In the genomic region with DNA sequence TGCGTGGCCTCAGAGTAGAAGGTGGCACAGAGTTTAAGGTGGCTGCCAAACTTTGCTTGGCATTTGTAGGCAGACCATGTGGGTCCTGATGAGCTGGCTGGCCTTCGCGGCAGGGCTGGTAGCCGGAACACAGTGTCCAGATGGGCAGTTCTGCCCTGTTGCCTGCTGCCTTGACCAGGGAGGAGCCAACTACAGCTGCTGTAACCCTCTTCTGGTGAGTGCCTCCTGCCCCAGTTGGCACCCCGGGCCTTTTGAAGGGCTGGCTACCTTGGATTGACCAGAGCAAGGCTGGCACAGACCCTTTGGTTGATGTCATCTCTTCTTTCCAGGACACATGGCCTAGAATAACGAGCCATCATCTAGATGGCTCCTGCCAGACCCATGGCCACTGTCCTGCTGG, we compare ENCODE assay signal across 8 mouse cellular contexts. TPM values are rescaled to one million over a fixed set of nuclear protein-coding genes. Genes with fewer than 3 reads are reported as not detected.
DNase-seq lines count a peak whose midpoint lies in the region; ATAC-seq and TF ChIP-seq lines count a peak whose summit lies in the region.

No protein-coding gene starts in this region.

- 83% methylated on average over 6 of the region's 6 CpGs for WGBS in liver, embryonic 12.5 days (ENCODE audit: insufficient replicate concordance)
- 94% methylated on average over 6 of the region's 6 CpGs for WGBS in forebrain, embryonic 11.5 days

- no peak for ATAC-seq in liver, embryonic 12.5 days
- no peak for ATAC-seq in forebrain, embryonic 11.5 days (replicated peaks; ENCODE audit: low FRiP score)

- peak overlapping the region; percentile 42; the same call in 1 of the 2 replicates for H3K4me2 ChIP-seq in liver, embryonic 12.5 days
- no peak overlapping the region for H3K4me2 ChIP-seq in forebrain, embryonic 11.5 days (ENCODE audit: low read depth, low read length, severe bottlenecking)

- peaks cover 49% of the 10 kb centered on the region for H3K4me1 ChIP-seq in liver, embryonic 12.5 days
- H3K4me1 ChIP-seq in forebrain, embryonic 11.5 days (replicated peaks; ENCODE audit: control insufficient read depth, insufficient read depth, low read length): peaks cover 10% of the 10 kb centered on the region

- no peak for TF ChIP-seq CTCF in gastrocnemius, adult 2 months (IDR thresholded peaks at IDR 0.05)

- peaks cover 15% of the 10 kb centered on the region for H3K36me3 ChIP-seq in liver, embryonic 12.5 days
- no peaks in the 10 kb centered on the region; the same call in 1 of the 2 replicates for H3K36me3 ChIP-seq in forebrain, embryonic 11.5 days (ENCODE audit: control insufficient read depth, insufficient read depth, low read length)

- intact Hi-C loops in left cerebral cortex, postnatal 14 days (cut with DNase I): loop anchor here (5.0 kb wide), 1 partner anchor 36 kb away; no protein-coding TSS in a partner anchor
- intact Hi-C loops in gastrocnemius, adult 2 months (cut with DNase I): no loop called here

- no peaks in the 10 kb centered on the region for H3K9me3 ChIP-seq in liver, embryonic 12.5 days (replicated peaks)
- no peaks in the 10 kb centered on the region for H3K9me3 ChIP-seq in forebrain, embryonic 11.5 days (ENCODE audit: control insufficient read depth, low read length)

- H3K27ac ChIP-seq in gastrocnemius, adult 2 months: peak overlapping the region; percentile 91
- peak overlapping the region; percentile 21; the same call in 1 of the 2 replicates for H3K27ac ChIP-seq in liver, embryonic 12.5 days
- H3K27ac ChIP-seq in forebrain, embryonic 11.5 days (ENCODE audit: low read depth, low read length): no peak overlapping the region

- H3K27me3 ChIP-seq in liver, embryonic 12.5 days (replicated peaks): peaks cover 49% of the 10 kb centered on the region
- H3K27me3 ChIP-seq in forebrain, embryonic 11.5 days (ENCODE audit: control insufficient read depth, insufficient read depth, low read length): no peaks in the 10 kb centered on the region

- peak; percentile 44 to 61 for DNase-seq in left cerebral cortex, postnatal 14 days (ENCODE audit: low spot score in 2 of 2)
- DNase-seq in left cerebral cortex, adult 18-20 months (ENCODE audit: low spot score in 2 of 2): no peak
- peak; percentile 89 for DNase-seq in adrenal gland, postnatal 36 days
- peak; percentile 93 for DNase-seq in gastrocnemius, adult 2 months
- no peak for DNase-seq in testis, postnatal 14 days (ENCODE audit: low spot score)
- DNase-seq in forebrain, embryonic 11.5 days (ENCODE audit: low spot score): no peak
- no peak for DNase-seq in testis, postnatal 10 days (ENCODE audit: low spot score)

- H3K4me3 ChIP-seq in gastrocnemius, adult 2 months: peak overlapping the region; percentile 58
- H3K4me3 ChIP-seq in liver, embryonic 12.5 days: no peak overlapping the region
- no peak overlapping the region for H3K4me3 ChIP-seq in forebrain, embryonic 11.5 days (ENCODE audit: low read depth, low read length)

- no peak overlapping the region for H3K9ac ChIP-seq in liver, embryonic 12.5 days
- H3K9ac ChIP-seq in forebrain, embryonic 11.5 days (ENCODE audit: low read length): no peak overlapping the region

RNA-seq across cellular contexts. Expression of gene Grn, which starts 2.8 kb away (rescaled TPM):
- 10 to 100 TPM; 74.3 to 78.5 TPM for total RNA-seq in left cerebral cortex, postnatal 14 days (2021)
- total RNA-seq in left cerebral cortex, adult 18-20 months (2021): 10 to 100 TPM; 55.8 to 58.9 TPM
- total RNA-seq in adrenal gland, postnatal 36 days (2021): 100 to 1,000 TPM; 181 to 214 TPM
- 10 to 100 TPM; 12.6 to 32.3 TPM for total RNA-seq in gastrocnemius, adult 2 months (2021)
- 55.8 and 58.1 TPM in 2 replicates for polyA plus RNA-seq in liver, embryonic 12.5 days (2016; fragmentation: Nextera tagmentation; extraction: Ambion mirVana)
- 65.7 and 72.8 TPM in 2 replicates for polyA plus RNA-seq in forebrain, embryonic 11.5 days (2014; fragmentation: Nextera tagmentation; extraction: Ambion mirVana)

RNA-seq across cellular contexts. Expression of gene Fam171a2, which starts 14.6 kb away (rescaled TPM):
- total RNA-seq in left cerebral cortex, postnatal 14 days (2021): 100 to 1,000 TPM in 1 of 2 experiments, 10 to 100 TPM in 1; 97.3 to 111 TPM
- total RNA-seq in left cerebral cortex, adult 18-20 months (2021): 100 to 1,000 TPM; 113 to 133 TPM
- 1 to 10 TPM; 5.8 to 6.1 TPM for total RNA-seq in adrenal gland, postnatal 36 days (2021)
- total RNA-seq in gastrocnemius, adult 2 months (2021): 1 to 10 TPM in 1 of 2 experiments, under 1 TPM in 1; 0.66 to 1.1 TPM
- 1.3 and 1.9 TPM in 2 replicates for polyA plus RNA-seq in liver, embryonic 12.5 days (2016; fragmentation: Nextera tagmentation; extraction: Ambion mirVana)
- polyA plus RNA-seq in forebrain, embryonic 11.5 days (2014; fragmentation: Nextera tagmentation; extraction: Ambion mirVana): 11.0 and 11.2 TPM in 2 replicates

RNA-seq across cellular contexts. Expression of gene Slc25a39, which starts 25.1 kb away (rescaled TPM):
- total RNA-seq in left cerebral cortex, postnatal 14 days (2021): 10 to 100 TPM; 71.0 to 71.3 TPM
- 10 to 100 TPM; 60.6 to 73.2 TPM for total RNA-seq in left cerebral cortex, adult 18-20 months (2021)
- total RNA-seq in adrenal gland, postnatal 36 days (2021): 100 to 1,000 TPM; 453 to 470 TPM
- 10 to 100 TPM; 51.4 to 76.4 TPM for total RNA-seq in gastrocnemius, adult 2 months (2021)
- polyA plus RNA-seq in liver, embryonic 12.5 days (2016; fragmentation: Nextera tagmentation; extraction: Ambion mirVana): 365 and 367 TPM in 2 replicates
- 196 and 214 TPM in 2 replicates for polyA plus RNA-seq in forebrain, embryonic 11.5 days (2014; fragmentation: Nextera tagmentation; extraction: Ambion mirVana)

RNA-seq across cellular contexts. Expression of gene Itga2b, which starts 37.0 kb away (rescaled TPM):
- total RNA-seq in left cerebral cortex, postnatal 14 days (2021): 1 to 10 TPM; 2.0 to 3.6 TPM
- total RNA-seq in left cerebral cortex, adult 18-20 months (2021): 1 to 10 TPM; 3.3 to 3.9 TPM
- total RNA-seq in adrenal gland, postnatal 36 days (2021): 1 to 10 TPM; 3.0 to 4.6 TPM
- total RNA-seq in gastrocnemius, adult 2 months (2021): 1 to 10 TPM in 1 of 2 experiments, under 1 TPM in 1; 0.51 to 2.7 TPM
- polyA plus RNA-seq in liver, embryonic 12.5 days (2016; fragmentation: Nextera tagmentation; extraction: Ambion mirVana): 82.1 and 88.2 TPM in 2 replicates
- polyA plus RNA-seq in forebrain, embryonic 11.5 days (2014; fragmentation: Nextera tagmentation; extraction: Ambion mirVana): 5.0 and 7.4 TPM in 2 replicates

RNA-seq across cellular contexts. Expression of gene Rundc3a, which starts 39.7 kb away (rescaled TPM):
- total RNA-seq in left cerebral cortex, postnatal 14 days (2021): 100 to 1,000 TPM; 399 to 416 TPM
- total RNA-seq in left cerebral cortex, adult 18-20 months (2021): 100 to 1,000 TPM; 477 to 484 TPM
- 10 to 100 TPM; 29.1 to 29.6 TPM for total RNA-seq in adrenal gland, postnatal 36 days (2021)
- not detected for total RNA-seq in gastrocnemius, adult 2 months (2021)
- polyA plus RNA-seq in liver, embryonic 12.5 days (2016; fragmentation: Nextera tagmentation; extraction: Ambion mirVana): 1.9 and 2.1 TPM in 2 replicates
- 33.1 and 35.4 TPM in 2 replicates for polyA plus RNA-seq in forebrain, embryonic 11.5 days (2014; fragmentation: Nextera tagmentation; extraction: Ambion mirVana)

Comparison
In these comparisons a context has a peak if more than half of its experiments do, and no peak if none do; other contexts are left out.
1. DNase-seq: peak in left cerebral cortex, postnatal 14 days (2 of 2), adrenal gland, postnatal 36 days (2 of 2) and gastrocnemius, adult 2 months (single experiment); none in left cerebral cortex, adult 18-20 months (0 of 2), testis, postnatal 14 days (single experiment), forebrain, embryonic 11.5 days (single experiment) and testis, postnatal 10 days (single experiment).
2. RNA of gene Fam171a2, which starts 14.6 kb away (total RNA-seq): 113 to 133 TPM in left cerebral cortex, adult 18-20 months and 97.3 to 111 TPM in left cerebral cortex, postnatal 14 days; 5.8 to 6.1 TPM in adrenal gland, postnatal 36 days and 0.66 to 1.1 TPM in gastrocnemius, adult 2 months; every median in the first group is over 10 times any median in the second.
3. RNA of gene Slc25a39, which starts 25.1 kb away (total RNA-seq): 453 to 470 TPM in adrenal gland, postnatal 36 days; 51.4 to 76.4 TPM in gastrocnemius, adult 2 months, 60.6 to 73.2 TPM in left cerebral cortex, adult 18-20 months and 71.0 to 71.3 TPM in left cerebral cortex, postnatal 14 days; every median in the first group is over 4 times any median in the second.